Mouse (Mus musculus): ENCODE results near the gene Fam89b.

GRCm38 (mm10) chr19:5710068-5710467 lies 19.4 kb downstream of the Fam89b start:
- TF ChIP-seq MAFK (IDR thresholded peaks at IDR 0.05; ENCODE audit: insufficient read depth, low read depth, low read length): no peak
- no peak for TF ChIP-seq HCFC1 (IDR thresholded peaks at IDR 0.05; ENCODE audit: borderline replicate concordance, insufficient read depth, low read length)
- no peak for TF ChIP-seq CHD2 (IDR thresholded peaks at IDR 0.05; ENCODE audit: low read depth, low read length)
- no peak for TF ChIP-seq ZNF384 (IDR thresholded peaks at IDR 0.05; ENCODE audit: low read depth, low read length)
- TF ChIP-seq ZC3H11A (IDR thresholded peaks at IDR 0.05; ENCODE audit: borderline replicate concordance, low read depth, low read length): no peak

Data from ES-E14 (cell line).